Mouse (Mus musculus) midbrain, embryonic 14.5 days (tissue): ENCODE results near the gene Uhrf1bp1. TPM values are rescaled to one million over a fixed set of nuclear protein-coding genes. Genes with fewer than 3 reads are reported as not detected.
A peak's percentile ranks its signal among the peaks of the same experiment; 100 is the strongest.

Experiments
- ATAC-seq: fragments of 200-750 bp; cut with Nextera tagmentation; 2 replicates; pipeline ENCODE4 v1.8.0; 2017; ENCODE audit warnings: moderate number of reproducible peaks, moderate library complexity; ENCODE audit not compliant: low FRiP score, low TSS enrichment
- DNase-seq: peaks from one replicate; pipeline ENCODE4 v3.0.0-alpha.2; 2015
- H3K27ac ChIP-seq: fragments of 300-500 bp; sonication (generic); replicated peaks from 2 replicates; pipeline ENCODE4 v1.5.1; 2014; ENCODE audit warnings: mild to moderate bottlenecking, low read depth, low read length, moderate library complexity
- H3K27me3 ChIP-seq: fragments of 300-500 bp; sonication (generic); 2 replicates; pipeline ENCODE4 v1.6.1; 2014; ENCODE audit warnings: low read length, control low read depth, mixed read lengths; ENCODE audit not compliant: control insufficient read depth, insufficient read depth
- H3K36me3 ChIP-seq: fragments of 300-500 bp; sonication (generic); 2 replicates; pipeline ENCODE4 v1.6.1; 2014; ENCODE audit warnings: low read length, control low read depth; ENCODE audit not compliant: control insufficient read depth, insufficient read depth
- H3K4me1 ChIP-seq: fragments of 300-500 bp; sonication (generic); 2 replicates; pipeline ENCODE4 v1.6.1; 2014; ENCODE audit warnings: mild to moderate bottlenecking, antibody characterized with exemption, low read length, control low read depth; ENCODE audit not compliant: control insufficient read depth, insufficient read depth
- H3K4me2 ChIP-seq: fragments of 300-500 bp; sonication (generic); 2 replicates; pipeline ENCODE4 v1.6.1; 2014; ENCODE audit warnings: mild to moderate bottlenecking, low read length, moderate library complexity
- H3K4me3 ChIP-seq: fragments of 300-500 bp; sonication (generic); replicated peaks from 2 replicates; pipeline ENCODE4 v1.5.1; 2014; ENCODE audit warnings: low read depth, low read length
- H3K9ac ChIP-seq: fragments of 300-500 bp; sonication (generic); replicated peaks from 2 replicates; pipeline ENCODE4 v1.6.1; 2014; ENCODE audit warnings: mild to moderate bottlenecking, low read length, moderate library complexity
- H3K9me3 ChIP-seq: fragments of 300-500 bp; sonication (generic); 2 replicates; pipeline ENCODE4 v1.6.1; 2016; ENCODE audit warnings: low read length, control low read depth, mixed read lengths; ENCODE audit not compliant: control insufficient read depth
- WGBS: fragments of 180-500 bp; shearing (Covaris S2); extraction: QIAGEN DNeasy Blood & Tissue Kit; methylation state at CpG from one replicate; pipeline ENCODE4 v1.1.7; 2014; 5-methylcytosine and 5-hydroxymethylcytosine counted together
- polyA plus RNA-seq: library from polyadenylated mRNA; unstranded; fragments of >200 nt; fragmentation: Nextera tagmentation; extraction: Ambion mirVana; gene quantifications from 2 replicates; pipeline ENCODE4 v1.2.1, GENCODE M21; 2014

Gene Uhrf1bp1
- polyA plus RNA-seq, 1 experiment from 2014 or later: 9.3 TPM

DNA sequence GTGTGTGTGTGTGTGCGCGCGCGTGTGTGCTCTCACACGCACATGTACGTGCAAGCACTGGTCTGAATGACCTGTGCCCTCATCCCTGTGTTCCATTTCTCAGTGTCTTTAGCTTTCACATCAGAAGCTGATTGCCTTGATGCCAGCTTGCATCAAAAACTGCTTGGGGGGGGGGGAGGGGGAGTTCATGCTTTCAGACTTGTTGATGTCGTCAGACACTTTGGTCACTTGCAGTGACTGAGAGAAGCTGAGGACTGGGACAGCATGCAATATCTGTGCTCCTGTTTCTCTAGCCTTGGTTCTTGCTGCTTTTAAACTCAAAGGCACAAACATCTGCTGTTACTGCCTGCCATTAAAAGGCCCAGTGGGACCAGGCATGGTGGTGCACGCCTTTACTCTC, 90.1 kb downstream of the Uhrf1bp1 start:
- Histone ChIP-seq H3K27me3 (no peaks in the 10 kb centered on the region), H3K4me3 (no peak overlapping the region), H3K4me1 (peaks cover 12% of the 10 kb centered on the region; the same call in 1 of the 2 replicates), H3K36me3 (no peaks in the 10 kb centered on the region), H3K27ac (peak overlapping the region; percentile 57; the same call in 1 of the 2 replicates), H3K9ac (no peak overlapping the region), H3K4me2 (no peak overlapping the region), H3K9me3 (no peaks in the 10 kb centered on the region)
- DNase-seq (no peak), ATAC-seq (no peak)
- WGBS: 88% methylated on average over 8 of the region's 8 CpGs

DNA sequence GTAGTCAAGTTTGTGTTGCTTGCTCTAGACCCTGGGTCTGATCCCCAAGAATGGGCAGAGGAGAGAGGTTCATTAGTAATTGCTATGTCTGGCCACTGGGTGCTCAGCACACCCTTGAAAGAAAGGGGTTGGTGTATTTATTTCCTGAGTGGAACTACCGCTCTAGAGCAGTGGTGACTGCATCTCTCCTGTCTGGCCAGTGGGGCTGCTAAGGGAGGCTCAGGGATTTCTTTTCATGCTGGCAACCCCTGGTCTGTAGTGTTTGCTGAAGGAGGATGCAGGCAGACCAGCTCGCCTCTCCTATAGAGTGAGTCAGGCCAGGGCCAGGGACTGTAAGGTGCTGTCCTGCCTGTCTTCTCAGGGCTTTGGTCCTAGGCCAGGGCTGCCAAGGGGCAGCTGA, 90.9 kb downstream of the Uhrf1bp1 start:
- ATAC-seq: no peak
- H3K9me3 ChIP-seq: no peaks in the 10 kb centered on the region
- H3K27me3 ChIP-seq: no peaks in the 10 kb centered on the region
- DNase-seq: no peak
- no peak overlapping the region for H3K27ac ChIP-seq
- H3K4me1 ChIP-seq: peaks cover 12% of the 10 kb centered on the region; the same call in 1 of the 2 replicates
- H3K9ac ChIP-seq: no peak overlapping the region
- no peaks in the 10 kb centered on the region for H3K36me3 ChIP-seq
- H3K4me3 ChIP-seq: no peak overlapping the region
- H3K4me2 ChIP-seq: no peak overlapping the region
- WGBS: 77% methylated on average over 2 of the region's 2 CpGs

Other genes starting within 250 kb of the Uhrf1bp1 start
- gene Nudt3, start 232.9 kb upstream of the Uhrf1bp1 start, polyA plus RNA-seq: 117 and 224 TPM in 2 replicates
- gene RPS10-NUDT3, start 221.2 kb upstream of the Uhrf1bp1 start, polyA plus RNA-seq: not detected in 2 replicates
- 563 and 615 TPM in 2 replicates for gene Rps10, start 219.8 kb upstream of the Uhrf1bp1 start, polyA plus RNA-seq
- gene Pacsin1, start 200.9 kb upstream of the Uhrf1bp1 start, polyA plus RNA-seq: 33.0 and 42.1 TPM in 2 replicates
- 1.5 and 2.7 TPM in 2 replicates for gene Spdef, start 127.5 kb upstream of the Uhrf1bp1 start, polyA plus RNA-seq
- gene D17Wsu92e, start 35.8 kb upstream of the Uhrf1bp1 start, polyA plus RNA-seq: 11.7 and 12.9 TPM in 2 replicates
- 240 and 274 TPM in 2 replicates for gene Snrpc, start 18.3 kb upstream of the Uhrf1bp1 start, polyA plus RNA-seq
- gene Anks1, start 52.9 kb downstream of the Uhrf1bp1 start, polyA plus RNA-seq: 63.9 and 69.2 TPM in 2 replicates
- 59.9 and 64.9 TPM in 2 replicates for gene Taf11, start 53.4 kb downstream of the Uhrf1bp1 start, polyA plus RNA-seq
- gene Tcp11, start 224.2 kb downstream of the Uhrf1bp1 start, polyA plus RNA-seq: 0.88 and 1.1 TPM in 2 replicates